31 mouse cellular contexts compared by ENCODE assay signal in the genomic region with DNA sequence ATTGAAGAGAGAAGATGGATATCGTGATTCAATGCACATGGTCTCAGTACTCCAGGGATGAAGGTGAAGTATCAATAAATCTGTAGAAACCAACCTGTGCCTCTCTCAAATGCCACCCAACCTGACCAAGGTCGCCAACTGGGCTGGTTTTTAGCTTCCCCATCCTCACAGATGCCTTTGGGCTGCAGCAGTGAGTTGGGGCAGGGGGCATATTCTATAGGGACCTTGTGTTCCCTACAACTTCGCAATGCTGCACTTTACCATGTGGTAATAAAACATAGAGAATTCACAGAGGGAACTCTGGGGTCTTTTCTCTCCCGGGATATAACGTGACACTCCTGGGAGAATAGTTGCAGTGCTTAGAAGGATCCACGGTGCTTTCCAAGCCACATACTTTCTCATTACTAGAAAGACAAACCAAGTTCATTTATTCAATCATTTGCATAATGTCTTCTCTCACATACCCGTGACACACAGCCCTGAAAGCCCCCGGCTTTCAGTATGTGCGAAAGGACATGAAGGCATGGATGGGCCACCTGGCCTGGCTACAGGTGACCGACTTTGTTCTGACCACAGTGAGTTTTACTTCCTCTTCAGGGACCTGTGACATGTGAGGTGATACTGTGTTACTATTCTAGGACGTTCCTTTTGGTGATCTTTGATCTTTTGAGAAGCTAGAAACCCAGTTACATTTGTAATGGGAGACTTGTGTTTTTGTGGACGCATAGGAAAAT. TPM values are rescaled to one million over a fixed set of nuclear protein-coding genes. Genes with fewer than 3 reads are reported as not detected.
DNase-seq lines count a peak whose midpoint lies in the region; ATAC-seq and TF ChIP-seq lines count a peak whose summit lies in the region.
"Had no signal": no experiment of that assay in that cellular context is flagged by ENCODE, and none has a peak within 500 bp of the region (broad histone marks: within the 10 kb centered on the region; RNA-seq: fewer than 3 reads in every experiment).

No protein-coding gene starts in this region.

- peak overlapping the region; percentile 57; the same call in 1 of the 2 replicates for H3K27ac ChIP-seq in CH12.LX (ENCODE audit: insufficient read depth, low read depth)
- no peak overlapping the region for H3K27ac ChIP-seq in forebrain, embryonic 15.5 days (replicated peaks)
- H3K27ac ChIP-seq: forebrain, embryonic 13.5 days; gastrocnemius, adult 2 months; hindbrain, embryonic 12.5 days; hindbrain, embryonic 15.5 days had no signal

- DNase-seq in CH12.LX (ENCODE audit: extremely low read depth) (peak; percentile 98), adipocyte (ENCODE audit: low spot score) (no peak)
- DNase-seq in spleen, adult 12 weeks (ENCODE audit: low spot score): peak; percentile 9
- peak; percentile 81 to 82 for DNase-seq in spleen, postnatal 36 days (ENCODE audit: low spot score in 2 of 2)
- DNase-seq in ovary, postnatal 14 days (ENCODE audit: low spot score): no peak
- DNase-seq: adrenal gland, postnatal 10 days; adrenal gland, postnatal 36 days; cerebellum, adult 11 months; cerebellum, adult 2 months; cerebellum, postnatal 10 days; cerebellum, postnatal 36 days; forebrain, postnatal 0 days; gastrocnemius, adult 2 months; gastrocnemius, postnatal 14 days; heart, adult 11 months had no signal

- TF ChIP-seq POLR2A in CH12.LX (IDR thresholded peaks at IDR 0.05; ENCODE audit: low read depth, low read length): no peak

- H3K9ac ChIP-seq in CH12.LX (ENCODE audit: insufficient read depth, low read depth): no peak overlapping the region
- no peak overlapping the region for H3K9ac ChIP-seq in forebrain, embryonic 15.5 days (replicated peaks)
- H3K9ac ChIP-seq: forebrain, embryonic 13.5 days; forebrain, postnatal 0 days; hindbrain, embryonic 12.5 days; hindbrain, embryonic 15.5 days had no signal

- H3K4me2 ChIP-seq in CH12.LX (ENCODE audit: insufficient read depth, low read depth, poor library complexity, severe bottlenecking): peak overlapping the region; percentile 85
- H3K4me2 ChIP-seq in forebrain, embryonic 15.5 days (replicated peaks): no peak overlapping the region
- H3K4me2 ChIP-seq: forebrain, embryonic 13.5 days; heart, embryonic 11.5 days; hindbrain, embryonic 12.5 days; hindbrain, embryonic 15.5 days had no signal

- no peaks in the 10 kb centered on the region for H3K9me3 ChIP-seq in CH12.LX (replicated peaks; ENCODE audit: low read length)
- H3K9me3 ChIP-seq in forebrain, embryonic 15.5 days: no peaks in the 10 kb centered on the region
- H3K9me3 ChIP-seq: hindbrain, embryonic 15.5 days had no signal

- peak overlapping the region in 2 of 3 experiments; percentile 13 to 24 for H3K4me3 ChIP-seq in CH12.LX (replicated peaks in 1 of 3; ENCODE audit: low read depth in 2 of 3, low read length in 2 of 3, poor library complexity in 1 of 3)
- no peak overlapping the region for H3K4me3 ChIP-seq in forebrain, embryonic 15.5 days
- H3K4me3 ChIP-seq: forebrain, embryonic 10.5 days; forebrain, embryonic 13.5 days; gastrocnemius, adult 2 months; hindbrain, embryonic 12.5 days; hindbrain, embryonic 15.5 days had no signal

- no peak; the same call in 1 of the 2 replicates for TF ChIP-seq RAD21 in CH12.LX (IDR thresholded peaks at IDR 0.05; ENCODE audit: low read depth, low read length)

- H3K79me2 ChIP-seq in CH12.LX (replicated peaks; ENCODE audit: control insufficient read depth, extremely low read depth, insufficient read depth, poor library complexity, severe bottlenecking): no peaks in the 10 kb centered on the region

- no peak for ATAC-seq in forebrain, embryonic 15.5 days (replicated peaks)
- ATAC-seq: activated CD4-positive, CD25-positive, alpha-beta regulatory T cell, adult 4 months; forebrain, embryonic 13.5 days; forebrain, postnatal 0 days had no signal

- H3K4me1 ChIP-seq in CH12.LX (ENCODE audit: control insufficient read depth in 1 of 2, insufficient read depth in 2 of 2): peaks cover 25 to 73% of the 10 kb centered on the region in 2 experiments
- H3K4me1 ChIP-seq in forebrain, embryonic 15.5 days: peaks cover 2% of the 10 kb centered on the region; the same call in 1 of the 2 replicates
- H3K4me1 ChIP-seq: hindbrain, embryonic 12.5 days; hindbrain, embryonic 15.5 days had no signal

- TF ChIP-seq EP300 in CH12.LX (IDR thresholded peaks at IDR 0.05; ENCODE audit: low read length): peak; percentile 98

- dilution Hi-C loops in CH12.LX (cut with MboI; ENCODE audit: extremely low pct_ligation_motif_present, extremely low pct_unique_long_range_greater_than_20kb, low sequenced_read_pairs): no loop called here

- in situ Hi-C loops in CH12.LX (cut with MboI; ENCODE audit: low pct_ligation_motif_present, low pct_unique_long_range_greater_than_20kb, low sequenced_read_pairs): no loop called here

- no peak for TF ChIP-seq CTCF in CH12.LX (conservative IDR thresholded peaks at IDR 0.05 in 1 of 2, IDR thresholded peaks at IDR 0.05 in 1 of 2; ENCODE audit: low read depth in 2 of 2, low read length in 2 of 2)

- H3K27me3 ChIP-seq in CH12.LX (replicated peaks): no peaks in the 10 kb centered on the region
- no peaks in the 10 kb centered on the region for H3K27me3 ChIP-seq in forebrain, embryonic 15.5 days
- H3K27me3 ChIP-seq: forebrain, embryonic 13.5 days; hindbrain, embryonic 12.5 days had no signal

- 80% methylated on average over 12 of the region's 12 CpGs for WGBS in forebrain, embryonic 15.5 days

- no peaks in the 10 kb centered on the region for H3K36me3 ChIP-seq in CH12.LX (replicated peaks in 1 of 2; ENCODE audit: control insufficient read depth in 1 of 2, insufficient read depth in 1 of 2, low read length in 1 of 2)
- H3K36me3 ChIP-seq in forebrain, embryonic 15.5 days: no peaks in the 10 kb centered on the region
- H3K36me3 ChIP-seq: forebrain, embryonic 10.5 days; hindbrain, embryonic 12.5 days; hindbrain, embryonic 15.5 days had no signal

TF ChIP-seq in CH12.LX, 34 proteins besides CTCF, POLR2A, EP300 and RAD21:
- TF ChIP-seq MEF2A (IDR thresholded peaks at IDR 0.05; ENCODE audit: borderline replicate concordance, low read depth, low read length): peak; percentile 99
- TF ChIP-seq CHD2 (IDR thresholded peaks at IDR 0.05; ENCODE audit: low read length): peak; percentile 82
- TF ChIP-seq ZNF384 (IDR thresholded peaks at IDR 0.05; ENCODE audit: low read depth, low read length): peak; percentile 69
- TF ChIP-seq TCF12 (IDR thresholded peaks at IDR 0.05; ENCODE audit: low read depth, low read length): peak; percentile 99
- peak; percentile 83; the same call in 1 of the 2 replicates for TF ChIP-seq MAFK (IDR thresholded peaks at IDR 0.05; ENCODE audit: insufficient replicate concordance, low read length)
- TF ChIP-seq NRF1 (IDR thresholded peaks at IDR 0.05; ENCODE audit: low read depth, low read length): no peak
- TF ChIP-seq HCFC1 (IDR thresholded peaks at IDR 0.05; ENCODE audit: low read depth, low read length): no peak; the same call in 1 of the 2 replicates
- TF ChIP-seq IRF4 (IDR thresholded peaks at IDR 0.05; ENCODE audit: low read depth, low read length): peak; percentile 97
- TF ChIP-seq JUND (conservative IDR thresholded peaks at IDR 0.05; ENCODE audit: low read depth, low read length): peak; percentile 82
- peak; percentile 62 for TF ChIP-seq MAZ (IDR thresholded peaks at IDR 0.05; ENCODE audit: low read depth, low read length)
- TF ChIP-seq JUN (IDR thresholded peaks at IDR 0.05; ENCODE audit: insufficient read depth, low read depth, low read length): peak; percentile 75; the same call in 1 of the 2 replicates
- peak; percentile 94 for TF ChIP-seq RCOR1 (conservative IDR thresholded peaks at IDR 0.05; ENCODE audit: low read depth, low read length)
- 0 out of 2 replicates have a peak, but pooled peaks have one; percentile 6 for TF ChIP-seq NELFE (IDR thresholded peaks at IDR 0.05; ENCODE audit: low read depth, low read length)
- TF ChIP-seq GABPA (IDR thresholded peaks at IDR 0.05; ENCODE audit: insufficient replicate concordance, low read depth, low read length): no peak
- TF ChIP-seq PAX5 (IDR thresholded peaks at IDR 0.05; ENCODE audit: low read length): no peak
- TF ChIP-seq MYC (IDR thresholded peaks at IDR 0.05; ENCODE audit: low read depth, low read length): peak; percentile 94
- peak; percentile 49 for TF ChIP-seq MAX (IDR thresholded peaks at IDR 0.05; ENCODE audit: low read length)
- peak; percentile 99 for TF ChIP-seq BHLHE40 (IDR thresholded peaks at IDR 0.05; ENCODE audit: low read depth, low read length)
- no peak for TF ChIP-seq KAT2A (IDR thresholded peaks at IDR 0.05; ENCODE audit: insufficient replicate concordance, low read length)
- peak; percentile 97 for TF ChIP-seq ETS1 (conservative IDR thresholded peaks at IDR 0.05; ENCODE audit: low read depth, low read length)
- peak; percentile 75 for TF ChIP-seq SIN3A (IDR thresholded peaks at IDR 0.05; ENCODE audit: low read length)
- TF ChIP-seq MXI1 (IDR thresholded peaks at IDR 0.05; ENCODE audit: low read depth, low read length): 0 out of 2 replicates have a peak, but pooled peaks have one; percentile 44

RNA-seq across cellular contexts. Expression of gene Ackr3, which starts 22.6 kb away (rescaled TPM):
- 10.1 and 13.1 TPM in 2 replicates for total RNA-seq in CH12.LX (2012; rRNA removed)
- total RNA-seq in CH12.LX (2014; rRNA removed): 18.0 and 23.1 TPM in 2 replicates
- polyA plus RNA-seq in CH12.LX (2012; ENCODE audit: insufficient read length, low read depth): 25.6 and 34.4 TPM in 2 replicates
- 23.7 and 23.8 TPM in 2 replicates for polyA plus RNA-seq in forebrain, embryonic 15.5 days (2015; fragmentation: Nextera tagmentation; extraction: Ambion mirVana)
- total RNA-seq: MEL had no signal

RNA-seq across cellular contexts. Expression of gene Iqca, which starts 27.9 kb away (rescaled TPM):
- total RNA-seq in CH12.LX (2012; rRNA removed) (not detected in 2 replicates), CH12.LX (2014; rRNA removed) (0.19 TPM in 1 of 2 replicates, not detected in the other)
- polyA plus RNA-seq in CH12.LX (2012; ENCODE audit: insufficient read length, low read depth): 1.0 TPM in 1 of 2 replicates, not detected in the other
- 0.52 and 1.3 TPM in 2 replicates for polyA plus RNA-seq in forebrain, embryonic 15.5 days (2015; fragmentation: Nextera tagmentation; extraction: Ambion mirVana)
- total RNA-seq: adrenal gland, adult 18-20 months; adrenal gland, postnatal 10 days; adrenal gland, postnatal 36 days; gastrocnemius, adult 2 months; gastrocnemius, postnatal 4 days; heart, adult 8-10 months; heart, postnatal 25 days; hematopoietic stem cell, adult 5-6 weeks; MEL had no signal
- polyA plus RNA-seq: activated CD4-positive, CD25-positive, alpha-beta regulatory T cell, adult 4 months; embryonic facial prominence, embryonic 11.5 days; heart, embryonic 11.5 days; heart, embryonic 14.5 days; heart, postnatal 0 days had no signal

Comparison
In these comparisons a context has a peak if more than half of its experiments do, and no peak if none do; other contexts are left out.
1. DNase-seq: peak in CH12.LX (single experiment), spleen, adult 12 weeks (single experiment) and spleen, postnatal 36 days (2 of 2); none in ovary, postnatal 14 days (single experiment) and adipocyte (single experiment).